Mouse (Mus musculus) olfactory bulb, adult 2 months (tissue): ENCODE results near the gene Lrrc8d. TPM values are rescaled to one million over a fixed set of nuclear protein-coding genes. Genes with fewer than 3 reads are reported as not detected.

Experiments
- H3K27ac ChIP-seq: fragments of 200-500 bp; 2 replicates; pipeline ENCODE4 v1.5.1; 2012; ENCODE audit warnings: low read depth, low read length; ENCODE audit not compliant: insufficient read depth
- H3K4me1 ChIP-seq: fragments of 200-500 bp; 2 replicates; pipeline ENCODE4 v1.6.1; 2012; ENCODE audit warnings: low read length; ENCODE audit not compliant: control insufficient read depth, insufficient read depth
- H3K4me3 ChIP-seq: fragments of 200-500 bp; 2 replicates; pipeline ENCODE4 v1.5.1; 2012; ENCODE audit warnings: mild to moderate bottlenecking, low read depth, low read length, moderate library complexity; ENCODE audit not compliant: insufficient read depth
- CTCF ChIP-seq: fragments of 200-500 bp; IDR thresholded peaks from 2 replicates; pipeline ENCODE4 v1.5.1; 2012; ENCODE audit warnings: low read depth, mild to moderate bottlenecking, low read length, moderate library complexity; ENCODE audit not compliant: insufficient read depth
- POLR2A ChIP-seq: fragments of 200-500 bp; IDR thresholded peaks from 2 replicates; pipeline ENCODE4 v1.6.1; 2012; ENCODE audit warnings: mild to moderate bottlenecking, low read depth, low read length, moderate library complexity; ENCODE audit not compliant: insufficient read depth
- WGBS: fragments of 180-500 bp; shearing (Covaris S2); methylation state at CpG from one replicate; pipeline ENCODE4 v1.1.7; 2018; 5-methylcytosine and 5-hydroxymethylcytosine counted together
- polyA plus RNA-seq: library from polyadenylated mRNA; stranded (reverse); fragments of >200 nt; gene quantifications from 2 replicates; pipeline ENCODE4 v1.2.4, GENCODE M21; 2012; ENCODE audit warnings: low replicate concordance; ENCODE audit not compliant: missing spikeins, insufficient read depth, insufficient read length

Lrrc8d gene
- polyA plus RNA-seq, 1 experiment, result not detected

DNA sequence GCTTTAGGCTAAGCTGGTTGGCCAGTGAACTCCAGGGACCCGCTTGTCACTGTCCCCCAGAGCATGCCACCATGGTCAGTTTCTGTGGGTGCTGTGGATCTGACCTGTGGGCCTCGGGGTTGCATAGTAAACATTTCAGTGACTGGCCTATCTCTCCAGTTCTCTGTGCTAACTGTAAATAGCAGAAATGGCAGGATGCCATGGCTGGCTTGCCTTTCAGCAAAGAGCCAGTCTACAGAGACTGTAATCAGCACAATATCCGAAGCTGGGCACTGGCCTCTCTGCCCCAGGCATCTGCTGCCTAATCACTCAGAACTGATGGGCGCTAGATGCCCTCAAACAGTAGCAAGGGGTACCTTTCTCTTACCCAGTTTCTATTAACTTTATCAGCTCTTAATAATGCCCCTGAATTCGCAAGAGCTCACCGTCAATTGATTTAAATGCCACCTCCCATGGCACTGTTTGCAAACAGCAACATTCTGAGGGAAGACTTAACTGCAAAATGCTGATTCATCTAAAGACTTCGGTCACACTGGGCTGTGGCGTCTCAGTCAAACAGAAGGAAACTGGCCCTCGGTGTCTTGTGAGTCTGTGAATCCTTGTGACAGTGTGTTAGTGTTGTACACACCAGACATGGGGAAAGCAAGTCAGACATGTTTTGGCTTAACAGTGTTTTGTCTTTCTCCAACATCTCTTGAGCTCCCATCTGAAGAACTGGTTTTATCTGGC, 117.6 kb downstream of the Lrrc8d start:
- 62% methylated on average over 9 of the region's 9 CpGs for WGBS
- no peak for TF ChIP-seq CTCF
- TF ChIP-seq POLR2A, result no peak
- H3K27ac ChIP-seq, result no peak overlapping the region
- no peak overlapping the region for H3K4me3 ChIP-seq
- H3K4me1 ChIP-seq, result peaks cover 3% of the 10 kb centered on the region; the same call in 1 of the 2 replicates

DNA sequence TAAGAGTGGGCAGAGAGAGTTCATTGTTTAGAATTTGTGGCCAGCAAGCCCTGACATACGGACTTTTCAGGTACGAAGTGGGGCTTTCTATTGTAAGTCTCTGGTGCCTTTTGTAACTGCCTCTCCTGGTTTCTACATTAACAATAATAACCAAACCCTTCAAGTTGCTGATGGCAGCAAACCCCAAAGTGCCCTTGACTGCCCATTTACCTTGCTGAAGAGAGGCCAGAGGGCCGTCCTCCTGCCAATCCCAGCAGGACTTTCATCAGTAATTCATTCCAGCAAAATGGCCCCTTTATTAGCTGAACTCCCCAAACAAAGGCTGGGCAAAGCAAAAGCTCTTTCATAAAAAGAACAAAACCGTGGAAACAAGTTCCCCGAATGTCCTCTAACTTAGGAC, 118.6 kb downstream of the Lrrc8d start:
- 83% methylated on average over 5 of the region's 5 CpGs for WGBS

DNA sequence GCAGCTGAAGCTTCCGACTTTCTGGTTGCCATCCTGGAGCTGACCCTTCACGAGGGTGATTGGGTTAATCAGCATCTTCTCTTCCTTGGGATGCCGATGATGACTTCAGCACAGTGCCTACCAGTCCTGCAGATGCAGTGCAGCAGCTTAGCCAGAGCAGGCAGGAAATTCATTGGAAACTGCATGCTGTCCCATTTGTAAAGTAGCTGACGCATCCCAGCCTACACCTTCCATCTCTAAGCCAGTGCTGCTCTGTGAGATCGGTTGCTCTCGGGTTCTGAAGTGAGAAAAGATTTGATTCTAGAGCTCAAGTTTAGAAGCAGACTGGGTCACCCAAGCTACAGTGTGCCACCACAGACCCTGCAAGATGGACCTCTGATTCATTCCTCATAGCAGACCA, 121.6 kb downstream of the Lrrc8d start:
- Histone ChIP-seq H3K4me3 (no peak overlapping the region), H3K4me1 (peaks cover 12% of the 10 kb centered on the region), H3K27ac (no peak overlapping the region)
- 69% methylated on average over 6 of the region's 6 CpGs for WGBS
- TF ChIP-seq CTCF (no peak), POLR2A (no peak)

More for the DNA sequence above, 118.6 kb downstream of the Lrrc8d start:
- no peak for TF ChIP-seq CTCF
- no peak for TF ChIP-seq POLR2A
- peaks cover 9% of the 10 kb centered on the region for H3K4me1 ChIP-seq
- no peak overlapping the region for H3K4me3 ChIP-seq
- no peak overlapping the region for H3K27ac ChIP-seq

DNA sequence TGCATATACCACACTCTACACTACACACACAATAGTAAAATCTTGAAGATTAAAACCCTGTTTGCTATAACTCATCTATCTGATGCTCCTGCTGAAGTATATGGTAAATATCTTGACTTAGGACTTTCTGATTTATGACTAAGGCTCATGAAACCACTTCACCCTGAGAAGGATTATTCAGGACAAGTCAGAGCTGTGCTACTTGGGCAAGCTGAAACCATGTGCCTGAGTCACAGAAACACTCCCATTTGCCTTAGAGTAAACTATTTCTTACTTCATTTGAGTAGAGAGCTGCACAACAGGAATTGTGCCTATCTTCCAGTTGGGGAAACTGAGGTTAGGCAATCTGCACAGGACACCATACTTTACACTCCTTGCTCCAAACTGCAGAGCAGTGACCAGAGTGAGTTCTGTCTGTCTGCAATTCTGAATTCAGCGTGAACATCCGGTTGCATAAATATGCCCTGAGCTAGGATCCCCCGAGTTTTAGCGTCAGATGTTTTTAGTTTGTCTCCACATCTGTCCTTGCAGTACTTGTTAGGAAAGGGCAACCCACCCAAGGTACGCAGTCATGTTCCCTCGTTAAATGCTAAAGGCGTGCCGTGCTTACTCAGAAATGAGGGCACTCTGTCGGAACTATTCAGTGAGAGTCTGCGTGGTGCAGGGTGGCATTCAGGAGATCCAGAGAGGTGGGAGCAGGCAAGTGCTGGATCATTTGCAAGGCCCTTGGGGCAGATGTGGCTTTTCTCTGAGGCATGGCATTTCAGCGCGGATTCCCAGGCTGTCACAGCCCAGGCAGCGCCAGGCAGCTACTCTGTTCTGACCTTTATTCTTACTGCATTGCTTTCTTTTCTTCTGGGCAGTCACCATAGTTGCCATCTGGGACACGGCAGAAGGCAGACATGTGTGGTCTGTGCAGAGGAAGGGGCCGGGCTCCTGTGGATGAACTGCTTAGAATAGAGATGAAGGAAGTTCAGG, 123.0 kb downstream of the Lrrc8d start:
- WGBS, result 24% methylated on average over 15 of the region's 15 CpGs
- TF ChIP-seq POLR2A (no peak), CTCF (no peak)

DNA sequence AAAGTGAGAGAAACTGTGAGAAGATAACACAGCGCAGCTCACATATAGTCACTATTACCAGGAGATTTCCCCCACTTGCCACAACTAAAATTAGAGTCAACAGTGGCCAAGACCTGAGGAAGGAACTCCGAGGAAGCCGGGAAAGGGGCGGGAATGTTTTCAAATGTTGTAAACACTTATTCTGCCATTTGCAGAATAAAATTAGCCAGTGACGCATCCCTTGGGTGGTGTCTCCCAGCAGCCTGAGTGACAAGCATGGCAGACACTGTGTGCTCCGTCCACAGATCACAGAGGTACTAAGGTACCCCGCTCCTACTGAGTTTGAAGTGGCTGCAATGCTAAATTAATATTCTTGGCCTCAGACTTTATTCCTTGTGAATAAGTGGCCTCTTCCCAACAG, 124.5 kb downstream of the Lrrc8d start:
- Histone ChIP-seq H3K27ac (no peak overlapping the region), H3K4me1 (peaks cover 12% of the 10 kb centered on the region), H3K4me3 (no peak overlapping the region)
- WGBS, result 46% methylated on average over 7 of the region's 7 CpGs
- no peak for TF ChIP-seq POLR2A

More for the DNA sequence above, 123.0 kb downstream of the Lrrc8d start:
- no peak overlapping the region for H3K4me3 ChIP-seq
- H3K4me1 ChIP-seq, result peaks cover 12% of the 10 kb centered on the region
- no peak overlapping the region for H3K27ac ChIP-seq

DNA sequence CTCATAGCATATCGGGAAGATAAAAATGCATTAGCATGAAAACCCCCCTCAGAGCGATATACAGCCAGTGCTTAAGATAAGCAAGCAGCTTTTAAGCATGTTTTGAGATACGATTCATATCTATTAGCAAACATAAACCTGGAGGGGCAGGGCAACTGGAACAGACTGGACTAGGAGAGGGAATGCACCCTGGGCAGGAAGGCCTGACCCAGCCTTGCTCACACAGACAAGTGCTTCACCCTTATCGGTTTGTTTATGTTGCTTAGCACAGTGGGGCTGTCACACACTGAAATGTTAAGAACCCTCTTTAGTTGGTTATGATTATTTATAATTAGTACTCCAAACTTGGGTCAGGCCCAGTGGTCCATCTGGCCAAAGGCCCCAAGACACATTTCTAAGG, 125.1 kb downstream of the Lrrc8d start:
- Histone ChIP-seq H3K4me3 (no peak overlapping the region), H3K27ac (no peak overlapping the region), H3K4me1 (peaks cover 12% of the 10 kb centered on the region)
- 77% methylated on average over 4 of the region's 4 CpGs for WGBS
- TF ChIP-seq CTCF (no peak), POLR2A (no peak)

DNA sequence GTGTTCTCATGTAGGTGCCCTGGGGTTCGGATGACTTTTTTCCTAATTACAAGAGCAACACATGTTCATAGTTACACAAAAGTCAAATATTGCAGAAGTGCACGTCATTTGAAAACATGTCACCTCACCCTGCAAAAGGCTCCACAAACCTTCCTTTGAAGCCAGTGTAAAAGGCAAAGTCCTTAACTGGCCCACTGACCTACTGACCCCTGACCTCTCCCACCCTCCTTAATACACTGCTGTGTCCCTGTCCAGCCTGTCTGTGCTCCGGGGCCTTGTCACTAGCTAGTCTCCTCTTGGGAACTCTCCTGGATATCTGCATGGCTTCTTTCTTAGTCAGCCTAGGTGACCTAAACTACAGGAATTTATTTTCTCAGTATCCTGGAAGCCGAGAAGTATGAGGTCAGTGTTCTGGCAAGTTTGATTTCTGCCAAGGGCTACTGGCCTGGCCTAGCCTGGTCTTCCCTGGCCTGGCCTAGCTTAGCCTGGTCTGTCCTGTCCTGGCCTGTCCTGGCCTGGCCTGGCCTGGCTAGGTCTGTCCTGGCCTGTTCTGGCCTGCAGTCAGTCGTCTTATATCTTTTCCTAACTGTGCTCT, 127.2 kb downstream of the Lrrc8d start:
- no peak overlapping the region for H3K4me3 ChIP-seq
- TF ChIP-seq POLR2A (no peak), CTCF (no peak)
- peaks cover 9% of the 10 kb centered on the region for H3K4me1 ChIP-seq
- 97% methylated on average over 5 of the region's 5 CpGs for WGBS
- no peak overlapping the region for H3K27ac ChIP-seq

DNA sequence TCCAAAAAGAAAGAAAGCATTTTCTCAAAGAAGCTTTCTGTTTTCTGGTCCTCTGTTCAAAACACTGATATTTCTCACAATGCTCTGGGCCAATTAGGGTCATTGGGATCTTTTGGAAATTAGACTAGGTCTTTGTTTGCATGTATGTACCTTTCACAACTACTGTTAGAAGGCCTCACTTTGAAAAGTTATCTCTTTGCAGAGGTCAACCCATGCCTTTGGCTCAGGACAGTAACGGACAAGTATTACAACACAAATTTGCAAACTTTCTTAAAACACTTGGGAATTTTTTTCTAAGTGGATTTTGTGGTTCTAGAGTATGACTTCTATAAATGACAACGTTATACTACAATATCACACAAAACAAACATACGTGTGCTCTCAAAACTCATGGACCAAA, 128.3 kb downstream of the Lrrc8d start:
- Histone ChIP-seq H3K4me3 (no peak overlapping the region), H3K4me1 (peaks cover 7% of the 10 kb centered on the region), H3K27ac (no peak overlapping the region)
- WGBS, result 95% methylated on average over 3 of the region's 3 CpGs
- TF ChIP-seq POLR2A (no peak), CTCF (no peak)

DNA sequence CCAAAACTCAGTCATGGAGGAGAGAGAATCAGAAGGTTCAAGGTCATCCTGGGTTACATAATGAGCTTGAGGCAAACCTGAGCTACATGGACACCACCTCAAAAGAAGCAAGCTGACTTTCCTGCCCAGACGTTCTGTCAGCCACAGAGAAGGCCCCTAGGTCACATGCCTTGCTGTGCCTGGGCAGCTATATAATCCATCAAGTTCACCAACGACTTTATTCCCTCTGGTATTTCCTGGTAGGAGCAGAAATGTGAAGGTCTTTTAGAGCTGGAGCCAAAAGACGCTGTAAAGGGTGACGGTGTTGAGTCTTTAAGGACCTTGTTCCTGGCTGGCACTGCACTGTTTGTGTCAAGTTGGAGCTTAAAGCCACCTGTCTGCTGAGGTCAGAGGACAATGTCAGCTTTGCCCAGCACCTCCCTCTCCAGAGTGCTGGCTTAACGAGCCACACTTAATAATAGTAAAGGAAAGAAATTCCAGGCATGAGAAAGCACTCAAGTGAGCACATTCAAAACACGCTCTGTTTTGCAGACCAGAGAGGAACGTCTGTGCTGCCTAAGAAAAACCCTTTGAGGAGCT, 129.3 kb downstream of the Lrrc8d start:
- Histone ChIP-seq H3K4me3 (no peak overlapping the region), H3K4me1 (no peaks in the 10 kb centered on the region; the same call in 1 of the 2 replicates), H3K27ac (no peak overlapping the region)
- WGBS, result 58% methylated on average over 7 of the region's 7 CpGs
- TF ChIP-seq POLR2A (no peak), CTCF (no peak)
